Mouse (Mus musculus) lung, postnatal 0 days (tissue): ENCODE results near the gene Tspan5.

ENCODE experiments used
- CTCF ChIP-seq: IDR thresholded peaks from 2 replicates; pipeline ENCODE4 v1.5.1; 2016; ENCODE audit warnings: antibody characterized with exemption, mild to moderate bottlenecking
- EP300 ChIP-seq: IDR thresholded peaks from 2 replicates; pipeline ENCODE4 v1.6.1; 2016; ENCODE audit warnings: antibody characterized with exemption, mild to moderate bottlenecking, control low read depth

GRCm38 (mm10) chr3:138727571-138727970 is 14.4 kb upstream of the Tspan5 start:
- no peak for TF ChIP-seq CTCF
- TF ChIP-seq EP300 = no peak
